Mouse (Mus musculus): ENCODE measurements around the gene Afap1l2. TPM values are rescaled to one million over a fixed set of nuclear protein-coding genes. Genes with fewer than 3 reads are reported as not detected.
A peak's percentile ranks its signal among the peaks of the same experiment; 100 is the strongest.

The Afap1l2 gene
- total RNA-seq, 2 experiments from 2014 or later: 13.2 to 14.5 TPM

GRCm38 (mm10) chr19:56949868-56950267 lies 58.2 kb downstream of the Afap1l2 start:
- intact Hi-C loops (cut with DNase I): no loop called here
- DNase-seq (ENCODE audit: extremely low spot score in 1 of 2, low spot score in 2 of 2): no peak

GRCm38 (mm10) chr19:56947971-56948610 lies 59.9 kb downstream of the Afap1l2 start:
- intact Hi-C loops (cut with DNase I): no loop called here
- no peak for DNase-seq (ENCODE audit: extremely low spot score in 1 of 2, low spot score in 2 of 2)

DNA sequence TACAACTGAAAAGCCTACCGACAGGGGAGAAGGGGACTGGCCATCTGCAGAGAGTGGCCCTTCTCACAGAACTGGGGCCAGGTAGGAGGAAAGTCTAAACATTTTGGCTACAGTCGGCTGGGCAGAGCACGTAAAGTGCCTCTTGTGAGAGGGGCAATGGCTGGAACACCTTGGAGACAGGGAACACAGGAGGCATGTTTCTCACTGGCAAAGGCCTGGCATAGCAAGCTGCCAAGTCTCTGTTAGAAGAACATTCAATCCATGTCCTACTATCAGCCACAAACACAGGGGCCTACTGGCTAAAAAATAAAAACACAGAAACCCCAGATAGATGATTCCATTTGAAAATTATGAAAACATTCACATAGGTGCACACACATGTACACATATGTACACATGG lies 61.3 kb downstream of the Afap1l2 start:
- intact Hi-C loops (cut with DNase I): no loop called here
- DNase-seq (ENCODE audit: extremely low spot score in 1 of 2, low spot score in 2 of 2): no peak

GRCm38 (mm10) chr19:56946277-56946676 lies 61.8 kb downstream of the Afap1l2 start:
- DNase-seq (ENCODE audit: extremely low spot score in 1 of 2, low spot score in 2 of 2): no peak
- intact Hi-C loops (cut with DNase I): no loop called here

DNA sequence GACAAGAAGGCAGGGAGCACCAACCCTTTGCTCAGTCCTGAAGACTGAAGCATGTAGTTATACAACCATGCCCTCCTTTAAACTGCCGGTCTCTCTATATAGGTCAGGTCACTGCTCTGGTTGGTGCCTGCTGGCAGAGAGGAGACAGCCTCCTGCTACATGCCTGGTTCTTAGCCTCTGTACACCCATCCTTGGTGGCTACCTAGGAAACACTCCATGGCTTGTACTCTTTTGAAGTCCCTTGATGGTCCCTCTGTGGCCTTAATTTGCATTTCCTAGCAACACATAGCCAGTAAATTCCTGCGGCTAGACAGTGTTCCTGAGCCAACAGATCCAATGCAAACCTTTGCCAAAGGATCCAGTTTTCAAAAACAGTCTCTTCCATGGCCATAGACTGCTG lies 62.4 kb downstream of the Afap1l2 start:
- DNase-seq (ENCODE audit: extremely low spot score in 1 of 2, low spot score in 2 of 2): no peak
- intact Hi-C loops (cut with DNase I): no loop called here

DNA sequence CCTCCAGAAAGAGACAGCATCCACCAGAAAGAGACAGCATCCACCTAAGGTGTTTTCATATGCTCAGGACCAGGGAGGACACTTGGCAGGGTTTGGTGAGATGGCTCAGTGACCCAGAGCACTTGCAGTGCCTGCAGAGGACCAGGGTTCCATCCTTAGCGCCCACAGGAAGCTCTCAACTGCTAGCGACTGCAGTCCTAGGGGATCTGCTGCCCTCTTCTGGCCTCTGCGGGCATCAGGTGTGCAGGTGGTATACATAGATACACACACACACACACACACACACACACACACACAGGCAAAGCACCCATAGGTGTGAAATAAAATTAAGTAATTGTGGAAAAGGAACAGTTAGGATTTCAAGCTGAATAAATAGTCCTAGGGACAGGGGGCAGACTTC lies 63.2 kb downstream of the Afap1l2 start:
- intact Hi-C loops (cut with DNase I): no loop called here
- no peak for DNase-seq (ENCODE audit: extremely low spot score in 1 of 2, low spot score in 2 of 2)

DNA sequence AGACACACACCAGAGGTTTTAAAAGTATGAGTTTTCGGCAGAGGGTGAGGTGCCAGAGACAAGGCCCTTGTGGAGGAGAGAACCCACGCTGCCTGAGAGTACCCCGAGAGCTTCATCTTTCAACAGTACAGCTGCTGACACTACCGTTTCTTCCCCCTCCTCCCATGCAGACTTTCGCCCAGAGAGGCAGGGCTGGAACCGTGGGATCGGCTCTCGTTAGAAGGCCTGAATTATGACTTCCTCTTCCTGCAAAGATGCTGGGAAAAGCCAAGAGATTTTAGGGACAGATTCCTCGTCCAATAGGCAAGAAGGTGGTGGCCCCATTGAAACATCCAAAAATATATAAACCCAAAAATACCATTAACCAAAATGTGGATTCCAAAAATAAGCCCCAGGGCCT lies 63.8 kb downstream of the Afap1l2 start:
- intact Hi-C loops (cut with DNase I): no loop called here

DNA sequence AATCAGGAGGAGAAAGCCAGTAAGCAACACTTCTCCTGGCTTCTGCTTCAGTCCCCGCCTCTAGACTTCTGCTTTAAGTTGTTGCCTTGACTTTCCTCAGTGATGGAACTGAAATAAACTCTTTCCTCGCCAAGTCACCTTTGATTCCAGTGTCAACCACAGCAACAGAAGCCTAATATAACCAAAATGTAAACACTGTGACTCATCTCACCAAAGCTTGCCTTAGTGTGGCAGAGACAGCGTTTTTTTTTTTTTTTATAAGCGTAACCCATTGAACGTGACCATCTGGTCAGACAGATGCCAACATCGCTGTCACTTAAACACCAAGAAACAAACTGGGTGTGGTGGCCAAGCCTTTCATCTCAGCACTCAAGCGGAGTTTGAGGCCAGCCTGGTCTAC lies 65.8 kb downstream of the Afap1l2 start:
- DNase-seq (ENCODE audit: extremely low spot score in 1 of 2, low spot score in 2 of 2): no peak
- intact Hi-C loops (cut with DNase I): no loop called here

More for the DNA sequence above, 63.8 kb downstream of the Afap1l2 start:
- no peak for DNase-seq (ENCODE audit: extremely low spot score in 1 of 2, low spot score in 2 of 2)

DNA sequence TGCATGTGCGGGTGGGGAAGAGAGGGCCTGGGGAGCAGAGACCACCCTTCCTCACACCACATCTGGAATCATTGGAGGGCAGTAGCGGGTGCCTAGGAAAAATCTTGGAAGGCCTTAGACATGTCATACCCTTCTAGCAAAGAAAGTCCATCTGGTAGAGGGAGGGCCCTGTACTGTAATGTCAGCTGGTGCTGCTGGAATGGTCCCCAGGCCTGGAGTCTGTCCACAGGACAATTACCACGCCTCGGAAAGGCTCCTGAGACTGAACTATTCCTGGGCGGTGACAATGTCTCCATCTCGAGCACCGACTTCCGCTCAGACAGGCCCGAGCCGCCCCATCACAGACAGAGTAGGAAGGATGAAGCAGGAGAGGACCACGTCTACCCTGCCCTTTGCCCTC lies 67.5 kb downstream of the Afap1l2 start:
- no peak for DNase-seq (ENCODE audit: extremely low spot score in 1 of 2, low spot score in 2 of 2)

DNA sequence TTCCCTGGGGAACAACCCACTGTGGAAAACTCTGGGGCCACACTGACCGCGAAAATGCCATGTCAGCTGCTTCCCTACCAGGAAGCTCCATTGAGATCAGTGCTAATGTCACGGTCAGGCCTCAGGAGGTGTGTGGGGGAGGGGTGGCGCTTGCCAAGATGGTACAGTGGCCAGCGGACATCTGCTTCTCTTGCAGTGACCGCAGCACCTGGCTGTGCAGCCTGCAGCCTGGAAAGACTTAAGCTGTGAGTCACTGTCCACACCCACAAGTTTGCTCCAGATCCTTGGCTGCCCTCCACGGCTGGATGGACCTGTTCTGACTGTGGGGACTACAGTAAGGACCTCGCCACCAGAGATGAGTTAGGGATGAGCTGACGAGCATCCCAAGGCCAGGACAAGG lies 68.2 kb downstream of the Afap1l2 start:
- peak in 1 of 2 experiments; percentile 48 for DNase-seq (ENCODE audit: extremely low spot score in 1 of 2, low spot score in 2 of 2)
- intact Hi-C loops (cut with DNase I): no loop called here

More for the DNA sequence above, 67.5 kb downstream of the Afap1l2 start:
- intact Hi-C loops (cut with DNase I): no loop called here

- no peak for DNase-seq (ENCODE audit: extremely low spot score in 1 of 2, low spot score in 2 of 2)
- intact Hi-C loops (cut with DNase I): no loop called here
Measured at GRCm38 (mm10) chr19:56937911-56938310, 70.1 kb downstream of the Afap1l2 start.

DNA sequence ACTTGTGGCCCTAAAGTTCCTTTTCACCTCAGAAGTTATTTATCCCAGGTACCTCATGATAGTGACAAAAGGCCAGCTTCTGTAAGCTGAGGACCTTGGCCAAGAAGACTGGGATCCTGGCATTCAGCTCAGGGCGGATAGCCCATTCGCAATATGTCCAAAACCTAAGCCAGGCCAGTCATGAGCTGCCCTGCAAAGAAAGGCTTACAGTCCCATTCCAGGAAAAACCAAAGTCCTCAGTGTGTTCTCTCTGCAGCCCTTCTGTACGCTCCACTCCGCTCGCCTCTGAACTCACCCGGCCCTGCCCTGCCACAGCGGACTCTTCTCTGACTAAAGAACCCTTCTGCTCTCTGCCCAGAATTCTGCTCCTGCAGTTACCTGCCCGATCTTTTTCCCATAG lies 71.8 kb downstream of the Afap1l2 start:
- intact Hi-C loops (cut with DNase I): no loop called here

GRCm38 (mm10) chr19:56935777-56936176 lies 72.3 kb downstream of the Afap1l2 start:
- no peak for DNase-seq (ENCODE audit: extremely low spot score in 1 of 2, low spot score in 2 of 2)
- intact Hi-C loops (cut with DNase I): no loop called here

More for the DNA sequence above, 71.8 kb downstream of the Afap1l2 start:
- no peak for DNase-seq (ENCODE audit: extremely low spot score in 1 of 2, low spot score in 2 of 2)

- DNase-seq (ENCODE audit: extremely low spot score in 1 of 2, low spot score in 2 of 2): no peak
Measured at GRCm38 (mm10) chr19:56935111-56935510, 72.9 kb downstream of the Afap1l2 start.

DNA sequence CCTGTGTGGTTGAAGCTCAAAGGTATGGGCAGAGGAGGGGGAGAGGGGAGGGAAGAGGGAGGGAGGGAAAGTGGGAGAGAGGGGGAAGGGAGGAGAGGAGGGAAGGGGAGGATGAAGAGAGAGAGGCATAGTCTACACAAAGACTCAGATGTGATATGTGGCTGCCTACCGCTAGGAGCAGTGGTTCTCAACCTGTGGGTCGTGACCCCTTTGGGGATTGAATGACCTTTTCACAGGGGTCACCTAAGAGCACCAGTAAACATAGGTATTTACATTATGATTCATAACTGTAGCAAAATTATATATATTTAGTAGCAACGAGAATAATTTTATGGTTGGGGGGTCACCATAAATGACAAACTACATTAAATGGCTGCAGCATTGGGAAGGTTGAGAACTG lies 74.2 kb downstream of the Afap1l2 start:
- intact Hi-C loops (cut with DNase I): no loop called here
- DNase-seq (ENCODE audit: extremely low spot score in 1 of 2, low spot score in 2 of 2): no peak

More at GRCm38 (mm10) chr19:56935111-56935510, 72.9 kb downstream of the Afap1l2 start:
- intact Hi-C loops (cut with DNase I): no loop called here

GRCm38 (mm10) chr19:56930029-56930428 lies 78.0 kb downstream of the Afap1l2 start:
- DNase-seq (ENCODE audit: extremely low spot score in 1 of 2, low spot score in 2 of 2): no peak
- intact Hi-C loops (cut with DNase I): no loop called here

GRCm38 (mm10) chr19:56929392-56929791 lies 78.6 kb downstream of the Afap1l2 start:
- intact Hi-C loops (cut with DNase I): no loop called here
- no peak for DNase-seq (ENCODE audit: extremely low spot score in 1 of 2, low spot score in 2 of 2)

DNA sequence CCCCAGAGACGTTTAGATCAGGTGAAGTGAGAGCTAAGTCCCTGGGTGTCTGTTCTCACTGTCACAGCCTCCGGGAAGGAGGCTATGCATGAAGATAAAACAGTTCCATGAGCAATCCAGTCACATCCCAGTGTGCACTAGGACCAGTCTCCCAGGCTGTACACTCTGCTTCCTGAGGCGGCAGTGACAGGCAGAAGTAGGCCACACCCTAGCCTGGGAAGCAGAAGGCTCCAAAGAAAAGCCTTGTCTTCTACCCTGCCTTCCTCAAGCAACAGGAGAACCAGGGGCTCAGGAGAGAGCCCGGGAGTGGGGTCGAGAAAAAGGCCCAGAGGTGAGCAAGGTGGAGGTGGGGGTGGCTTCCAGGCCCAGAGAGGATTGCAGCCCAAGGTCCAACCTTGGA lies 86.3 kb downstream of the Afap1l2 start:
- intact Hi-C loops (cut with DNase I): loop anchor here (5.0 kb wide), 1 partner anchor 86 kb away; the partner anchor contains the start of gene Afap1l2
- no peak for DNase-seq (ENCODE audit: extremely low spot score in 1 of 2, low spot score in 2 of 2)

DNA sequence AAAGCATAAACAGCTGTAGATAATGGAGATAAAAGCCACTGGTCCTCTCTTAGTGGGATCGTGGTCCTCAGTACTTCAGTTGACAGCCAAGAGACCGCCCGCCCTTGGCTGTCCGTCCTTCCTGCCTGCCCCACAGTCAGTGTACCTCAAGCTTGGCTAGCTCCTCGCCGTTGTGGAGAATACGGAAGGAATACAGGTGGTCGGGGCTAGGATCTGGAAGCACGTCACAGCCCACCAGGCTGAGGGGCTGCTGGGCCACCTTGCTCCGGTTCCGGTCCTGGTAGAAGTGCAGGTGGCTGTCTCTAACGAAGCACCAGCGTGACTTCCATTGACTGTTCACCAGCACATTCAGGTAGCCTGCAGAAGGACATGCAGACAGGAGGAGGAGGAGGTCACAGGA lies 87.8 kb downstream of the Afap1l2 start:
- DNase-seq (ENCODE audit: extremely low spot score in 1 of 2, low spot score in 2 of 2): no peak
- intact Hi-C loops (cut with DNase I): loop anchor here (5.0 kb wide), 1 partner anchor 87 kb away; the partner anchor contains the start of gene Afap1l2

DNA sequence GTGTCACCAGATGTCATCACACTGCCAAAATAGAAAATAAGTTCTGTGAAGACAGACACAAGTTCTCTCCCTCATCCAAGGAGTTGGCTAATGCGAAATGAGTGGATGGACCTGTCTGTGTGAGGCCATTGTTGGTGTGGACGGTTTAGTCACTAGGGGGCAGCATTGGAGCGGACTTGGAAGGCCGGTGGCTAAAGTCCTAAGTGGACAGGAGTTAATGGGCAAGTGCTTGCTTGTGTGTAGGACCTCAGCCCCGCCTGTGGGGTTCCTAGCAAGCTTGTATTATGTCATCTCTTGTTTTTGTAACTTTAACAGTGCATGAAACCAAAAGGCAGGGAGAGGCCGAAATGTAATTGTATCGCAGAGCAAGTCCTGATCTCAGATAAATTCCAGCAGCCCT lies 88.4 kb downstream of the Afap1l2 start:
- intact Hi-C loops (cut with DNase I): loop anchor here (2.0 to 5.0 kb wide), 2 partner anchors 88 to 119 kb away; partner anchors contain the start of gene Afap1l2
- DNase-seq (ENCODE audit: extremely low spot score in 1 of 2, low spot score in 2 of 2): peak; percentile 67 to 90

DNA sequence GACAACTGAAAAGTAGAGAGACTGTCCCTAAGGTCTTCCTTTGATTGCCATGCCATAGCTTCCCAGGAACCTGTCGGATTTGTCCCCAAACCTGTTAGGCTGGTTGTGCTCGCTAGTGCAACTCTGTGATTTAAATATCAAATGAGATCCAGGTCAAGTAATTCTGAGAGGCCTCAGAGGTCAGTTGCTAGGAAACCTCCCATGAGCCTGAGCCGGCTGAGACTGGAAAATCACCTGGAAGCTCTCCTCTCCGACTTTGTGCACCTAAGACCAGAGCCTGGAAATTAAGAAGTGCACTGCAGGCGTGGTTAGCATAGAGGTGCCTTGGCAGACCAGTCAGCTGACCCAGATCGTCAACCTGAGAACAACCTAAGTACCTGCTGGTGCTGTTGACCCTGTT lies 92.9 kb downstream of the Afap1l2 start:
- intact Hi-C loops (cut with DNase I): no loop called here
- DNase-seq (ENCODE audit: extremely low spot score in 1 of 2, low spot score in 2 of 2): no peak

Measured in left cerebral cortex, postnatal 10 days (tissue).